18 mouse cellular contexts compared by ENCODE assay signal in genomic region chr2:59751172-59751571, GRCm38 (mm10).
"Had no signal": no experiment of that assay in that cellular context is flagged by ENCODE, and none has a peak within 500 bp of the region (broad histone marks: within the 10 kb centered on the region; RNA-seq: fewer than 3 reads in every experiment).

No protein-coding gene starts in this region.

- H3K27ac ChIP-seq: midbrain, embryonic 10.5 days; midbrain, embryonic 12.5 days; neural tube, embryonic 13.5 days; neural tube, embryonic 15.5 days had no signal

- H3K4me3 ChIP-seq: midbrain, embryonic 10.5 days; midbrain, embryonic 12.5 days; myocyte; neural tube, embryonic 13.5 days; neural tube, embryonic 15.5 days had no signal

- H3K9me3 ChIP-seq: midbrain, embryonic 10.5 days; midbrain, embryonic 12.5 days; neural tube, embryonic 13.5 days; neural tube, embryonic 15.5 days had no signal

- H3K9ac ChIP-seq: lung, embryonic 14.5 days; midbrain, embryonic 12.5 days; neural tube, embryonic 13.5 days; neural tube, embryonic 15.5 days had no signal

- H3K4me2 ChIP-seq: lung, embryonic 14.5 days; midbrain, embryonic 12.5 days; neural tube, embryonic 13.5 days; neural tube, embryonic 15.5 days had no signal

- ATAC-seq: midbrain, embryonic 16.5 days had no signal

- H3K27me3 ChIP-seq: midbrain, embryonic 12.5 days; neural tube, embryonic 13.5 days; neural tube, embryonic 15.5 days had no signal

- H3K4me1 ChIP-seq: midbrain, embryonic 12.5 days had no signal

- H3K36me3 ChIP-seq: midbrain, embryonic 10.5 days; midbrain, embryonic 12.5 days; neural tube, embryonic 13.5 days; neural tube, embryonic 15.5 days had no signal

- DNase-seq: lung, embryonic 14.5 days; lung, postnatal 10 days; lung, postnatal 4 days; midbrain, embryonic 14.5 days; retina, postnatal 1 day; right cerebral cortex, adult 18-20 months; right cerebral cortex, postnatal 25 days; right cerebral cortex, postnatal 4 days; spleen, adult 18-20 months; thymus, adult 18-20 months; thymus, postnatal 14 days; thymus, postnatal 36 days had no signal
